Mouse (Mus musculus) midbrain, embryonic 16.5 days (tissue): ENCODE measurements around the gene Olfr1428. TPM values are rescaled to one million over a fixed set of nuclear protein-coding genes. Genes with fewer than 3 reads are reported as not detected.
"Not testable (repeated sequence)": the region's sequence is repeated elsewhere in the genome, so short reads cannot be mapped to it uniquely, and the experiment has no call there.

Source experiments
- ATAC-seq: fragments of 200-750 bp; cut with Nextera tagmentation; 2 replicates; pipeline ENCODE4 v1.8.0; 2017; ENCODE audit warnings: moderate TSS enrichment
- H3K27ac ChIP-seq: fragments of 300-500 bp; sonication (generic); 2 replicates; pipeline ENCODE4 v1.5.1; 2014; ENCODE audit warnings: mild to moderate bottlenecking, low read length, mixed read lengths
- H3K27me3 ChIP-seq: fragments of 300-500 bp; sonication (generic); 2 replicates; pipeline ENCODE4 v1.6.1; 2014; ENCODE audit warnings: low read depth, low read length, mixed read lengths; ENCODE audit not compliant: control insufficient read depth, insufficient read depth
- H3K36me3 ChIP-seq: fragments of 300-500 bp; sonication (generic); 2 replicates; pipeline ENCODE4 v1.6.1; 2014; ENCODE audit warnings: mild to moderate bottlenecking, low read length, moderate library complexity, mixed read lengths; ENCODE audit not compliant: control insufficient read depth, insufficient read depth
- H3K4me1 ChIP-seq: fragments of 300-500 bp; sonication (generic); 2 replicates; pipeline ENCODE4 v1.6.1; 2014; ENCODE audit warnings: mild to moderate bottlenecking, low read length, mixed read lengths; ENCODE audit not compliant: control insufficient read depth, insufficient read depth
- H3K4me2 ChIP-seq: fragments of 300-500 bp; sonication (generic); 2 replicates; pipeline ENCODE4 v1.6.1; 2014; ENCODE audit warnings: mild to moderate bottlenecking, low read length, mixed read lengths
- H3K4me3 ChIP-seq: fragments of 300-500 bp; sonication (generic); 2 replicates; pipeline ENCODE4 v1.5.1; 2014; ENCODE audit warnings: low read depth, mild to moderate bottlenecking, low read length, moderate library complexity, mixed read lengths
- H3K9ac ChIP-seq: fragments of 300-500 bp; sonication (generic); 2 replicates; pipeline ENCODE4 v1.6.1; 2014; ENCODE audit warnings: low read depth, low read length, mixed read lengths
- H3K9me3 ChIP-seq: fragments of 300-500 bp; sonication (generic); replicated peaks from 2 replicates; pipeline ENCODE4 v1.6.1; 2014; ENCODE audit warnings: mild to moderate bottlenecking, low read length, mixed read lengths; ENCODE audit not compliant: control insufficient read depth, poor library complexity, severe bottlenecking
- WGBS: fragments of 180-500 bp; shearing (Covaris S2); extraction: QIAGEN DNeasy Blood & Tissue Kit; methylation state at CpG from one replicate; pipeline ENCODE4 v1.1.7; 2014; 5-methylcytosine and 5-hydroxymethylcytosine counted together
- polyA plus RNA-seq: library from polyadenylated mRNA; unstranded; fragments of >200 nt; fragmentation: Nextera tagmentation; extraction: Ambion mirVana; gene quantifications from 2 replicates; pipeline ENCODE4 v1.2.1, GENCODE M21; 2015

Gene Olfr1428
- polyA plus RNA-seq, 1 experiment from 2014 or later: not detected

DNA sequence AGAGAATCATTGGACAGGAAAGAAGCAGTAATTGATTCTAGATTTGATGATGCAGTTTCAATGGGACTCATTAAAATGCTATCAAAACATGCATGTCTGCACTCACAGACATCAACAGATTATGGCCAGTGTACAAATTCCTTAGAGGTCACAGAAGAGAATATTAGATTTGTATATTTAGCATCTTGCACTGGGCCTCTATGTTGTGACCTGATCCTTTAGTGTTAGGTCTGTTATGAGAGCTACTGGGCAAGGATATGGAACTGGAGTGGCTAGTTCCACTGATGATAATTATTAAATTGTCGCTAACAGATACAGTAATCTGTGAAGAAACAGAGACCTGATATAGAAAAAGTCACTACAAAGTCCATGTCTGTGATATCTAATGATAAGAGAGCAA lies 23.8 kb downstream of the Olfr1428 start, which contains the start of gene Olfr1426:
TSS of gene Olfr1426 (minus strand) at position 101 of the 400 bp plus-strand sequence.
- H3K4me2 ChIP-seq: no peak within 1 kb of the TSS
- ATAC-seq: no peak
- H3K4me3 ChIP-seq: no peak within 1 kb of the TSS
- no peak within 1 kb of the TSS for H3K27ac ChIP-seq
- H3K36me3 ChIP-seq: no peaks in the 10 kb centered on the region
- no peaks in the 10 kb centered on the region for H3K4me1 ChIP-seq
- H3K27me3 ChIP-seq: no peaks in the 10 kb centered on the region
- H3K9me3 ChIP-seq: no peaks in the 10 kb centered on the region
- H3K9ac ChIP-seq: no peak within 1 kb of the TSS
- WGBS: 79% methylated on average over 1 of the region's 1 CpGs

DNA sequence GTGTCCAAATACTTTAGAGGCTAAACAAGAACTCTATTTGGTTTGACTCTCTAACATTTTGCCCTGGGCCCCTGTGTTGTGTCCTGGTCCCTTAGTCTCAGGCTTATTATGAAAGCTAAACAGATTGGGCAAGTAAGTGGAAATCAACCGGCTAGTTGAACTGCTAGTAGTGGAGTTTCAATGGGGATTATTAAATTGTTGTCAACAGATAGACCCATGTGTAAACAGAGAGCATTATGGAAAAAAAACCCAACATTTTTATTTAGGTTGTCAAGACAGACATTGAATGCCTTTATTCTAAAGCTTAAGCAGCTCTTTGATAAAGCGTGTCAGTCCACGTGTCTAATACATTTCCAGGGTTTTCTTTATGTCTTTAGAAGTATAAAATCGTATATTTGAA lies 38.1 kb downstream of the Olfr1428 start, which contains the start of gene Olfr1425:
TSS of gene Olfr1425 (minus strand) at position 101 of the 400 bp plus-strand sequence.
- H3K9ac ChIP-seq: not testable (repeated sequence)

DNA sequence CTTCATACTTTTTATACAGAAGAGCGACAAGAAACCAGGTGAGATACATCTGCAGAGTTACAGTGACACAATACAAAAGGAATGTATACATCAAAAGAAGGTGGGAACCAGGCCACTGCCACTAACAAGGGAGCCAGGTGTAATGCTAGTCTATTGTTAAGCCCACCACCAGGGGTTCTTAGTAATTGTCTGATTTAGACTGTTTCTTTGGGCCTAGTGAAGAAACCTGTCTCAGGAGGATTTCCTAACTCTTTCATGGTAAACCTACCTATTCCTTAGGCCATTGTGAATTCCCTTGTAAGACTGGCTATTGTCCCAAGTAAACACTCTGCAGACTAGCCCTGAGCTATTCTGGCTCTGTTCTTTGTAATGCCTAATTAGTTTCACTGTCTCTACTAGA lies 46.2 kb downstream of the Olfr1428 start:
- H3K36me3 ChIP-seq, H3K4me1 ChIP-seq, H3K9ac ChIP-seq, H3K27ac ChIP-seq, H3K4me2 ChIP-seq, ATAC-seq, H3K9me3 ChIP-seq, H3K27me3 ChIP-seq, H3K4me3 ChIP-seq: not testable (repeated sequence)
- WGBS: 81% methylated on average over 1 of the region's 1 CpGs

More for the DNA sequence above, 38.1 kb downstream of the Olfr1428 start, which contains the start of gene Olfr1425:
- H3K4me3 ChIP-seq, H3K4me2 ChIP-seq, H3K9me3 ChIP-seq, H3K4me1 ChIP-seq, H3K27ac ChIP-seq, H3K27me3 ChIP-seq, ATAC-seq, H3K36me3 ChIP-seq: not testable (repeated sequence)
- WGBS: 80% methylated on average over 4 of the region's 4 CpGs

DNA sequence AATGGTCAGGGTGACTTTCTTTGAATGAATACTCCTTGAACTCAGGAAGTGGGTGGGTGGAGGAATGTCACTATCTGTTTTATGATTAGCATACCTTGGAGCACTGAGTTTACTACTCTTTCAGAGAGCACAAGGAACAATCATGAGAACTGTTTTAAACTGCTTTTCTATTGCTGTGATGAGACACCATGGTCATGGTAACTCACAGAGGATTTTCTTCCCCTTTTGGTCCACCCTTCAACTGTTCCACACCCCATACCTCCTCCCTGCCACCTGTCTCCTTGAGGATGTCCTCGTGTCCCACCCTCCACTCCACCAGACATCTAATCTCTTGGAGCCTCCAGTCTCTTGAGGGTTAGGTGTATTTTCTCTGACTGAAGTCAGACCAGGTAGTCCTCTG lies 47.9 kb downstream of the Olfr1428 start:
- not testable (repeated sequence) for H3K9ac ChIP-seq, H3K27me3 ChIP-seq, H3K27ac ChIP-seq, H3K4me3 ChIP-seq, ATAC-seq, H3K36me3 ChIP-seq, H3K4me2 ChIP-seq, H3K9me3 ChIP-seq, H3K4me1 ChIP-seq
- 64% methylated on average over 1 of the region's 1 CpGs for WGBS

DNA sequence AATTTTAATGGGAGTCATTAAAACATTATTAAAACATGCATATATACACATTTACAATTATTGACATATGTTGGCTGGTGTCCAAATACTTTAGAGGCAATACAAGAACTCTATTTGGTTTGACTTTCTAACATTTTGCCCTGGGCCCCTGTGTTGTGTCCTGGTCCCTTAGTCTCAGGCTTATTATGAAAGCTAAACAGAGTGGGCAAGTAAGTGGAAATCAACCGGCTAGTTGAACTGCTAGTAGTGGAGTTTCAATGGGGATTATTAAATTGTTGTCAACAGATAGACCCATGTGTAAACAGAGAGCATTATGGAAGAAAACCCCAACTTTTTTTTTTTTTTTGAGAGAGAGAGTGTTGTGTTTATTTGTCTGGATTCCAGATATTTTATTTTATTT lies 53.1 kb downstream of the Olfr1428 start, which contains the start of gene Olfr1424:
TSS of gene Olfr1424 (minus strand) at position 101 of the 400 bp plus-strand sequence.
- 97% methylated on average over 1 of the region's 1 CpGs for WGBS
- not testable (repeated sequence) for H3K4me2 ChIP-seq, H3K9ac ChIP-seq, H3K4me1 ChIP-seq, H3K9me3 ChIP-seq, H3K4me3 ChIP-seq, ATAC-seq, H3K27me3 ChIP-seq, H3K27ac ChIP-seq, H3K36me3 ChIP-seq

Other genes with a start within 250 kb of the Olfr1428 start
- gene Olfr1419, start 240.8 kb downstream of the Olfr1428 start, polyA plus RNA-seq: not detected in 2 replicates
- gene Olfr1420, start 229.3 kb downstream of the Olfr1428 start, polyA plus RNA-seq: 0.06 and 0.14 TPM in 2 replicates
- 15.8 and 18.5 TPM in 2 replicates for gene Patl1, start 203.5 kb downstream of the Olfr1428 start, polyA plus RNA-seq
- 3.3 and 3.6 TPM in 2 replicates for gene Osbp, start 150.0 kb downstream of the Olfr1428 start, polyA plus RNA-seq
- not detected in 2 replicates for gene Olfr1423, start 74.6 kb downstream of the Olfr1428 start, polyA plus RNA-seq
- not detected in 2 replicates for gene Olfr1424, start 53.2 kb downstream of the Olfr1428 start, polyA plus RNA-seq
- not detected in 2 replicates for gene Olfr1425, start 38.2 kb downstream of the Olfr1428 start, polyA plus RNA-seq
- gene Olfr1426, start 23.9 kb downstream of the Olfr1428 start, polyA plus RNA-seq: not detected in 2 replicates
- gene Olfr1427, start 12.6 kb downstream of the Olfr1428 start, polyA plus RNA-seq: not detected in 2 replicates
- gene Olfr76, start 7.3 kb upstream of the Olfr1428 start, polyA plus RNA-seq: not detected in 2 replicates
- gene Olfr1555-ps1, start 54.2 kb upstream of the Olfr1428 start, polyA plus RNA-seq: not detected in 2 replicates
- gene Olfr1431, start 84.7 kb upstream of the Olfr1428 start, polyA plus RNA-seq: 0.08 TPM in 1 of 2 replicates, not detected in the other
- not detected in 2 replicates for gene Olfr1432, start 116.7 kb upstream of the Olfr1428 start, polyA plus RNA-seq
- gene Olfr262, start 125.8 kb upstream of the Olfr1428 start, polyA plus RNA-seq: not detected in 2 replicates
- 0.09 TPM in 1 of 2 replicates, not detected in the other for gene Olfr235, start 145.1 kb upstream of the Olfr1428 start, polyA plus RNA-seq
- gene Olfr1434, start 164.0 kb upstream of the Olfr1428 start, polyA plus RNA-seq: not detected in 2 replicates
- not detected in 2 replicates for gene Olfr1436, start 183.2 kb upstream of the Olfr1428 start, polyA plus RNA-seq
- not detected in 2 replicates for gene Olfr1437, start 209.2 kb upstream of the Olfr1428 start, polyA plus RNA-seq
- not detected in 2 replicates for gene Olfr1438-ps1, start 220.0 kb upstream of the Olfr1428 start, polyA plus RNA-seq